Mouse (Mus musculus) gastrocnemius, adult 2 months (tissue): ENCODE data around the gene H1foo. TPM values are rescaled to one million over a fixed set of nuclear protein-coding genes. Genes with fewer than 3 reads are reported as not detected.
A peak's percentile ranks its signal among the peaks of the same experiment; 100 is the strongest.

Source experiments
- DNase-seq: peaks from one replicate; pipeline ENCODE4 v3.0.0; 2022
- H3K27ac ChIP-seq: fragments of 200-600 bp; 2 replicates; pipeline ENCODE4 v1.8.1; 2022; ENCODE audit warnings: mild to moderate bottlenecking
- H3K4me3 ChIP-seq: fragments of 200-600 bp; 2 replicates; pipeline ENCODE4 v1.8.1; 2022; ENCODE audit warnings: mild to moderate bottlenecking, moderate library complexity
- CTCF ChIP-seq: fragments of 200-600 bp; IDR thresholded peaks from 2 replicates; pipeline ENCODE4 v1.8.1; 2022; ENCODE audit warnings: antibody characterized with exemption, mild to moderate bottlenecking, moderate library complexity
- intact Hi-C: fragments of 180-260 bp; cut with DNase I; formaldehyde crosslinking; loops from one replicate; pipeline ENCODE4 v1.15.1; 2025
- long read RNA-seq, 2 experiments: library from polyadenylated mRNA; stranded (forward); transcript quantifications; one replicate each; pipeline ENCODE4 v2.0.0; 2021
- total RNA-seq, 2 experiments: library from RNA; stranded (reverse); gene quantifications; 2 replicates each; pipeline ENCODE4 v1.2.3; 2021

Gene H1foo
- total RNA-seq, result not detected
- long read RNA-seq, experiment 1, result 0 reads
- long read RNA-seq, experiment 2, result 0 reads

DNA sequence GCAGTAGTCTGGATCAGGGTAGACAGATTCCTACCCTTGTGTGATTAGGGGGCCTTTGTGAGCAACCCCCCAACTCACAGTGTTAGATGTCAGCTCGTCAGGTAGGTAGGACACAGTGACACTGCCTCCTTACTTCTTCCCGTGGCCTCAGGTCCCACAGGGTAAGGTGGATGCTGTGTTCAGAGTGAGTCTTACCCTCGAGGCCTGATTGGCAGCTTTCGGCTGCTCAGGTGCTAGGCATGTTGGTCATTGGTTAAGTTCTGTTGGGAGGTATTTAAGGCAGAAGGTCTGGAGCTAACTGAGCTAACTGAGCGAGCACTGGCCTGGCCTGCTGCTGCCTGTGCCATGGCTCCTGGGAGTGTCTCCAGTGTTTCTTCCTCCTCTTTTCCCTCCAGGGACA is at the start of gene H1foo:
TSS of gene H1foo (plus strand) at position 301 of the 400 bp plus-strand sequence.
- no peak within 1 kb of the TSS for H3K4me3 ChIP-seq
- H3K27ac ChIP-seq, result 0 out of 2 replicates have a peak within 1 kb of the TSS, but pooled peaks have one; percentile 3
- intact Hi-C loops, result no loop called here
- no peak for TF ChIP-seq CTCF
- no peak for DNase-seq

DNA sequence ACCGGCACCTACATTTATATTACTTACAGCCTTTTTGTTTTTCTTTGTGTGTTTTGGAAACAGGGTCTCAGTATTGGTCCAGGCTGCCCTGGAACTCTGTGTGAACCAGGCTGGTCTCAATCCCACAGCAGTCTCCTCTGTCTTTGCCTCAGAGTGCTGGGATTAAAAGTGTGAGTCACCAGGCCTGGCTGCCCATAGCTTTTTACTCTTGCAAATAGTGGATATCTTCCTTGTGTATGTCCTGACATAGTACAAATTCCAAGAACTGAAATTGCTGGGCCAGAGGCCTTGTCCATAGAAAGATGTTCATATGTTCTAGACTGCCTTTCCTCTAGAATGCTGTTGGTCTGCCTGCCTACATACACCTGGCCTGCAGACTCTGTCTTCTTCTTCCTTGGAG is 48.4 kb upstream of the H1foo start:
- Histone ChIP-seq H3K4me3 (no peak overlapping the region), H3K27ac (peak overlapping the region; percentile 64)
- no peak for DNase-seq
- intact Hi-C loops, result no loop called here
- no peak for TF ChIP-seq CTCF

DNA sequence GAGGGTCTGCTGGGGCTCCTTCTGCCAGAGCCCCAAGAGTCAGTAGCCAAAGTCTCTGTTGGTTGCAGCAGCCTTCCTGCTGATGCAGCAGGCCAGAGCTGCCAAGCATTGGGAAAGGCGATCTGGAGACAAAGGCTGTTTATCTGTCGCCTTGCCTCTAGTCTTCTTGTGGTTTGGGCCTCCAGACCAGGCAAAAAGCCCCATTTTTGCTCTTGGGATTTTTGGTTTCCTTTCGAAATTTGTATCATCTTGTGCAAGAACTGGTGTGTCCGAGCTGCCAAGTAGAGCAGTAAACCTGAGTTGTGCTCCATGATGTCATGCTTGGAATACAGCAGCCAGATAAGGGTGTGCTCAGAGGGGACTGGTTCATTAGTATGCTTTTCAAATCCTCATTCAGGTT is 47.6 kb upstream of the H1foo start:
- peak overlapping the region; percentile 64 for H3K27ac ChIP-seq
- intact Hi-C loops, result no loop called here
- TF ChIP-seq CTCF, result no peak
- peak; percentile 78 for DNase-seq
- H3K4me3 ChIP-seq, result no peak overlapping the region

DNA sequence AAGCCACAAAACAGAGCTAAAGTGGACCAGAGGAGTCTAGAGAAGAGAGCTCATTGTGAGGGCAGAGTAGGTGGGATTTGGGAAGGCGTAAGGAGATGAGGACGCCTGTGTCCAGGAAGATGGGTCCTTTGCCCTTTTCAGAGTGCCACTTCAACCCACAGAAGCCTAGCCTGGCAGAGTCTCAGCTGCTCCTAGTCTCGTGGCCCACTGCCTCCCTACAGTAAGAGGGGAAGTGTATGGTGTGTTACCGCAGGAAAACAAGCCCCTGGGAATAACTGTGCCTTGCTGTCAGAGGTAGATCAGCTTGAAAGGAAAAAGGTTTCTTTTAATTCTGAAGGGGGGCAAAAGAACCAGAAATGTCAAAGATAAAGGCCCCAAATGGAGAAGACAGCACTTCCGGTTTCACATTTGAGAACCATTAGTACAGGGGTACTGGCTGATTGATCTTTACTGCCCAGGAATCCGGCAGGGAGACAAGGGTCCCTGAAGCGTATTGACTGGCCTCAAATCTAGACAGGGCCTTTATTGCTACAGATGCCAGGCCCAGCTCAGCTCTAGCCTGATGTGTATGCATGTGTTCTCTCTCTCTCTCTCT is 46.7 kb upstream of the H1foo start:
- intact Hi-C loops, result no loop called here
- no peak for TF ChIP-seq CTCF
- no peak for DNase-seq
- H3K4me3 ChIP-seq, result no peak overlapping the region
- peak overlapping the region; percentile 64 for H3K27ac ChIP-seq

- no peak overlapping the region for H3K4me3 ChIP-seq
- DNase-seq, result peak; percentile 86
- intact Hi-C loops, result loop anchor here (1.0 to 5.0 kb wide), 2 partner anchors 107 to 236 kb away; no protein-coding TSS in a partner anchor
- peak overlapping the region; percentile 88 for H3K27ac ChIP-seq
- no peak; the same call in 1 of the 2 replicates for TF ChIP-seq CTCF
These were observed 43.7 kb upstream of the H1foo start for GRCm38 (mm10) chr6:115901062-115901461.

DNA sequence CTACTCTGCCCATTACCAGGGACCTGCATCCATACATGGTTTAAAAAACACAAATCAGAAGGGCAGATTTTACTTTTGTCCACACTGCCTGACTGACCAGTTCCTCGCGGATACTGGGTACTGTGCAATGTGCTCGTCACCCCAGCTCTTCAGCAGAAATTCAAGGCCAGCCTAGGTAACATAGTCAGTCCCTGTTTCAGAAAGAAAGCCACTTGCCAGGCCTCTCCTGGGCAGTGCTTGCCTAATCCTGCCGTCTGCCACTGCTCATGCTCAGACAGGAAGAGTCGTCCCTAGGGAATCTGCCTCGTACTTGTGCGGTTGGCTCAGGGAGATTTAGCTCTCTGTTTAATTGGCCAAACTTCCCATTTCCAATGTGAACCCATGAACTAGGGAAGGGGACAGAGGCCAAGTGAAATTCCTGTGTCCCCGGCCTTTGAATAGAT is 43.2 kb upstream of the H1foo start:
- peak overlapping the region; percentile 88 for H3K27ac ChIP-seq
- TF ChIP-seq CTCF, result no peak
- H3K4me3 ChIP-seq, result no peak overlapping the region
- intact Hi-C loops, result loop anchor here (1.0 to 5.0 kb wide), 2 partner anchors 107 to 236 kb away; no protein-coding TSS in a partner anchor
- DNase-seq, result peak; percentile 74

GRCm38 (mm10) chr6:115902545-115902944 is 42.2 kb upstream of the H1foo start:
- peak overlapping the region; percentile 88 for H3K27ac ChIP-seq
- intact Hi-C loops, result loop anchor here (5.0 kb wide), 1 partner anchor 235 kb away; no protein-coding TSS in a partner anchor

DNA sequence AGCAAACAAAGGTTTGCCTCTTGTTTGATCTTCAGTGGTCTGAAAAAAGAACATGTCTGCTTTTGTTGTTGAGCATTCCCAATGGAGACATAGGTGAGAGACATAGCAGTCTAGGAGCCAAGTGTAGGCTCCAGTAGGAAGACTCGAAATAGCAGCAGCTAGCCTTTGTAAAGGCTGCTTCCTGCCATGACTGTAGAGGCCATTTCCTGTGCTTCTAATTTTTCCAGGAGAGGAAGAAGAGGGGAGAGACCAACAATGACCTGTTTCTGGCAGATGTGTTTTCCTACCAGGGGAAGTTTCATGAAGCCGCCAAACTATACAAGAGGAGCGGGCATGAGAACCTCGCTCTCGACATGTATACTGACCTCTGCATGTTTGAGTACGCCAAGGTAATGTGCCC is 39.2 kb upstream of the H1foo start:
- no peak for TF ChIP-seq CTCF
- intact Hi-C loops, result loop anchor here (2.0 kb wide), 1 partner anchor 53 kb away; no protein-coding TSS in a partner anchor
- peak; percentile 14 for DNase-seq
- peak overlapping the region; percentile 75 for H3K27ac ChIP-seq
- no peak overlapping the region for H3K4me3 ChIP-seq

More at GRCm38 (mm10) chr6:115902545-115902944, 42.2 kb upstream of the H1foo start:
- TF ChIP-seq CTCF, result no peak
- no peak for DNase-seq
- no peak overlapping the region for H3K4me3 ChIP-seq

- no peak overlapping the region for H3K4me3 ChIP-seq
- no peak for TF ChIP-seq CTCF
- DNase-seq, result peak; percentile 13
- peak overlapping the region; percentile 75 for H3K27ac ChIP-seq
- intact Hi-C loops, result no loop called here
These were observed 38.3 kb upstream of the H1foo start for GRCm38 (mm10) chr6:115906455-115906854.

GRCm38 (mm10) chr6:115906871-115907270 is 37.9 kb upstream of the H1foo start:
- no peak for DNase-seq
- intact Hi-C loops, result no loop called here
- Histone ChIP-seq H3K27ac (peak overlapping the region; percentile 75), H3K4me3 (no peak overlapping the region)
- TF ChIP-seq CTCF, result no peak

GRCm38 (mm10) chr6:115908421-115908982 is 36.2 kb upstream of the H1foo start:
- TF ChIP-seq CTCF, result no peak
- peak overlapping the region; percentile 76; the same call in 1 of the 2 replicates for H3K27ac ChIP-seq
- DNase-seq, result no peak
- H3K4me3 ChIP-seq, result no peak overlapping the region
- intact Hi-C loops, result no loop called here

- peak overlapping the region; percentile 76 for H3K27ac ChIP-seq
- intact Hi-C loops, result no loop called here
- peak; percentile 14 for DNase-seq
- no peak for TF ChIP-seq CTCF
- no peak overlapping the region for H3K4me3 ChIP-seq
These were observed 35.7 kb upstream of the H1foo start for GRCm38 (mm10) chr6:115909052-115909451.

- intact Hi-C loops, result no loop called here
- TF ChIP-seq CTCF, result no peak
- peak; percentile 58 for DNase-seq
- H3K4me3 ChIP-seq, result peak overlapping the region; percentile 11; the same call in 1 of the 2 replicates
- peak overlapping the region; percentile 76 for H3K27ac ChIP-seq
These were observed 34.8 kb upstream of the H1foo start for GRCm38 (mm10) chr6:115909940-115910339.
